Mouse (Mus musculus) heart, postnatal 0 days (tissue): ENCODE results near the gene Cse1l. TPM values are rescaled to one million over a fixed set of nuclear protein-coding genes. Genes with fewer than 3 reads are reported as not detected.

ENCODE experiments used
- ATAC-seq: fragments of 200-750 bp; cut with Nextera tagmentation; 2 replicates; pipeline ENCODE4 v1.8.0; 2017; ENCODE audit warnings: low read depth, moderate number of reproducible peaks, moderate library complexity; ENCODE audit not compliant: insufficient read depth
- DNase-seq: peaks from one replicate; pipeline ENCODE4 v3.0.0-alpha.2; 2016; ENCODE audit warnings: low spot score
- H3K27ac ChIP-seq: fragments of 300-500 bp; sonication (generic); 2 replicates; pipeline ENCODE4 v1.5.1; 2014; ENCODE audit warnings: low read depth, mild to moderate bottlenecking
- H3K27me3 ChIP-seq: fragments of 300-500 bp; sonication (generic); 2 replicates; pipeline ENCODE4 v1.6.1; 2014; ENCODE audit warnings: low read length, mixed read lengths; ENCODE audit not compliant: control insufficient read depth, insufficient read depth
- H3K36me3 ChIP-seq: fragments of 300-500 bp; sonication (generic); replicated peaks from 2 replicates; pipeline ENCODE4 v1.6.1; 2014; ENCODE audit warnings: low read length, mixed read lengths; ENCODE audit not compliant: control insufficient read depth, insufficient read depth
- H3K4me1 ChIP-seq: fragments of 300-500 bp; sonication (generic); 2 replicates; pipeline ENCODE4 v1.6.1; 2014; ENCODE audit warnings: antibody characterized with exemption; ENCODE audit not compliant: control insufficient read depth, insufficient read depth
- H3K4me2 ChIP-seq: fragments of 300-500 bp; sonication (generic); 2 replicates; pipeline ENCODE4 v1.6.1; 2014; ENCODE audit warnings: low read depth, mild to moderate bottlenecking, low read length, moderate library complexity
- H3K4me3 ChIP-seq: fragments of 300-500 bp; sonication (generic); 2 replicates; pipeline ENCODE4 v1.5.1; 2014; ENCODE audit warnings: low read depth, low read length
- H3K9ac ChIP-seq: fragments of 300-500 bp; sonication (generic); replicated peaks from 2 replicates; pipeline ENCODE4 v1.6.1; 2014; ENCODE audit warnings: low read depth, low read length, mixed read lengths
- H3K9me3 ChIP-seq: fragments of 300-500 bp; sonication (generic); replicated peaks from 2 replicates; pipeline ENCODE4 v1.6.1; 2016; ENCODE audit warnings: low read length; ENCODE audit not compliant: control insufficient read depth
- CTCF ChIP-seq: IDR thresholded peaks from 2 replicates; pipeline ENCODE4 v1.5.1; 2016; ENCODE audit warnings: antibody characterized with exemption, control low read depth, low read depth
- EP300 ChIP-seq: IDR thresholded peaks from 2 replicates; pipeline ENCODE4 v1.6.1; 2016; ENCODE audit warnings: antibody characterized with exemption, low read depth
- WGBS: fragments of 180-500 bp; shearing (Covaris S2); extraction: QIAGEN DNeasy Blood & Tissue Kit; methylation state at CpG from one replicate; pipeline ENCODE4 v1.1.7; 2014; 5-methylcytosine and 5-hydroxymethylcytosine counted together
- polyA plus RNA-seq: library from polyadenylated mRNA; unstranded; fragments of >200 nt; fragmentation: Nextera tagmentation; extraction: Ambion mirVana; gene quantifications from 2 replicates; pipeline ENCODE4 v1.2.1, GENCODE M21; 2015
- total RNA-seq: library from RNA; depleted of rRNA; stranded (reverse); fragments of >200 nt; gene quantifications from 2 replicates; pipeline ENCODE4 v1.2.3, GENCODE M21; 2014; ENCODE audit warnings: low replicate concordance; rRNA removed

Gene Cse1l
- 62.5 and 64.2 TPM in 2 replicates for total RNA-seq
- polyA plus RNA-seq: 38.8 and 41.2 TPM in 2 replicates

DNA sequence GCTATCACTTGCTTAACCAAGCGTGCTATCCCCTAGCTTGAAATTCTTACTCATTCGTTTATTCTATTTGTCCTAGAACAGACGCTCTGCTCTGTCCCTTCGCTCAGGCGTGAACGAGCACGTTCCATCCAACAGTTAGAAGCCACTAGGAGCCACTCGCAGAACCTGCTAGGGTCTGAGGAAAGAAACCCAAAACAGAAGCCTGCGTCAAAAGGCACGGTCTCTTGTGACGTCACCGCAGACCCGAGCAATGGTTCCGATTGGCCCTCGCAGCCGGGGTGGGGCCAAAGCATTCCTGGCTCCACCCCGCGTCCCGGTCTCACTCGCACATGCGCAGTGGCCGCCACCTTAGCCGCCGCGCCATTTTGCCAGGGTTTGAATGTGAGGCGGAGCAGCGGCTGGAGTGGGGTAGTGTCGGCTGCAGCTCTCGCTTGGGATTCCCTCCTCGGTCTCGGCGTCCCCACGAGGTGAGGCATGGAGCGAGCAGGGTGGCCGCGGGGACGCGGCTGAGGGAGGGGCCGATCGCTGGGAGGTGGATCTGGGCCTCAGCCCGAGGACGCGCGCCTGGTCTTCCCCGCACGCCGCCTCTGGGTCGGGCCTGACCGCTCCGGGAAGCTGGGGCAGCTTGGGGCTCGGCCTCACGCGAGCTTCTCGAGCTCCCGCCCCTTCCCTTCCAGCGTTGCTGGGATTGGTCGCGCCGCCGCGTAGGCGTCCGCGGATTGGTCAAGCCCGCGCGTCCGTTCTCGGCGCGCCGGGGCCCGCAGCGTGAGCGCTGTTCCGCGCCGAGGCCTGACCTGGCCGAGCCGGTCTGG lies at the start of gene Cse1l:
Gene Cse1l (plus strand): TSS at position 330 of the 812 bp plus-strand sequence.
- Histone ChIP-seq H3K4me1 (peaks cover 14% of the 10 kb centered on the region; the same call in 1 of the 2 replicates), H3K36me3 (no peaks in the 10 kb centered on the region; the same call in 1 of the 2 replicates), H3K9ac (peak within 1 kb of the TSS; percentile 83), H3K4me3 (peak within 1 kb of the TSS; percentile 86), H3K9me3 (no peaks in the 10 kb centered on the region), H3K27me3 (no peaks in the 10 kb centered on the region), H3K27ac (peak within 1 kb of the TSS; percentile 99), H3K4me2 (peak within 1 kb of the TSS; percentile 81)
- under 1% methylated on average over 70 of the region's 80 CpGs for WGBS
- TF ChIP-seq EP300 (0 out of 2 replicates have a peak, but pooled peaks have one; percentile 48), CTCF (no peak)
- peak; percentile 94 for ATAC-seq
- DNase-seq: peak; percentile 98

GRCm38 (mm10) chr2:166856366-166856765 lies 49.5 kb upstream of the Cse1l start:
- H3K4me3 ChIP-seq: no peak overlapping the region
- H3K4me2 ChIP-seq: no peak overlapping the region
- H3K36me3 ChIP-seq: peaks cover 95% of the 10 kb centered on the region
- DNase-seq (no peak), ATAC-seq (no peak)
- H3K27ac ChIP-seq: no peak overlapping the region
- no peaks in the 10 kb centered on the region for H3K27me3 ChIP-seq
- peaks cover 5% of the 10 kb centered on the region; the same call in 1 of the 2 replicates for H3K9me3 ChIP-seq
- 86% methylated on average over 6 of the region's 6 CpGs for WGBS
- H3K4me1 ChIP-seq: no peaks in the 10 kb centered on the region
- TF ChIP-seq EP300: no peak
- TF ChIP-seq CTCF: no peak
- no peak overlapping the region for H3K9ac ChIP-seq

- Histone ChIP-seq H3K4me3 (no peak overlapping the region), H3K4me2 (no peak overlapping the region), H3K36me3 (peaks cover 95% of the 10 kb centered on the region), H3K9ac (no peak overlapping the region), H3K9me3 (peaks cover 2% of the 10 kb centered on the region; the same call in 1 of the 2 replicates), H3K27ac (no peak overlapping the region), H3K27me3 (no peaks in the 10 kb centered on the region), H3K4me1 (no peaks in the 10 kb centered on the region)
- ATAC-seq (no peak), DNase-seq (no peak)
- 97% methylated on average over 2 of the region's 2 CpGs for WGBS
- no peak; the same call in 1 of the 2 replicates for TF ChIP-seq CTCF
- TF ChIP-seq EP300: no peak
Measured at GRCm38 (mm10) chr2:166857118-166857517, 48.7 kb upstream of the Cse1l start.

DNA sequence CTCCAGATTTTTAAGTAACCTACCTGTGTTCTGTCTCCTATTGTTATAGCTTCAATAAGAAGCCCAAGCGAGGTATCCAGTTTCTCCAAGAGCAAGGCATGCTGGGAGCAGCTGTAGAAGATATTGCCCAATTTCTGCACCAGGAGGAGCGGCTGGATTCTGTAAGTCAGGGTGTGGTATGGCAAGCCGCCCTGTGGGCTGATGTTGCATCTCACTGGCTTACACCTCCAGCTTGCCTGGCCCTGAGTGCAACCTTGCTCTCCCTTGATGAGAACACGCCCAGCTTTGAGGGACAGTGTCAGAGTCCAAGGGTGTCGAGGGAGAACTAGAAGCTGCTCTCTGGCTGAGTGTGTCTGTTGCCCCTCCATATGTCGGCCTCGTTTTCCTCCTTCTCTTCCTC lies 46.6 kb upstream of the Cse1l start:
- H3K4me3 ChIP-seq: no peak overlapping the region
- H3K36me3 ChIP-seq: peaks cover 96% of the 10 kb centered on the region
- H3K4me2 ChIP-seq: no peak overlapping the region
- no peaks in the 10 kb centered on the region for H3K9me3 ChIP-seq
- H3K27ac ChIP-seq: no peak overlapping the region
- H3K9ac ChIP-seq: no peak overlapping the region
- no peaks in the 10 kb centered on the region for H3K27me3 ChIP-seq
- TF ChIP-seq CTCF: no peak
- TF ChIP-seq EP300: no peak
- ATAC-seq (no peak), DNase-seq (no peak)
- WGBS: 79% methylated on average over 7 of the region's 7 CpGs
- H3K4me1 ChIP-seq: no peaks in the 10 kb centered on the region

- Histone ChIP-seq H3K4me1 (peaks cover 4% of the 10 kb centered on the region), H3K27ac (no peak overlapping the region), H3K9ac (no peak overlapping the region), H3K36me3 (peaks cover 99% of the 10 kb centered on the region), H3K9me3 (no peaks in the 10 kb centered on the region), H3K4me3 (no peak overlapping the region), H3K4me2 (no peak overlapping the region), H3K27me3 (no peaks in the 10 kb centered on the region)
- no peak for TF ChIP-seq CTCF
- TF ChIP-seq EP300: no peak
- WGBS: 16% methylated on average over 3 of the region's 3 CpGs
- ATAC-seq (peak; percentile 62), DNase-seq (peak; percentile 16)
Measured at GRCm38 (mm10) chr2:166862505-166862904, 43.3 kb upstream of the Cse1l start.
